Mouse (Mus musculus) heart, adult 2 months (tissue): Measurements from ENCODE around the gene Zfp78.

ENCODE experiments used
- CTCF ChIP-seq: fragments of 200-600 bp; IDR thresholded peaks from 2 replicates; pipeline ENCODE4 v1.8.1; 2022; ENCODE audit warnings: antibody characterized with exemption, mild to moderate bottlenecking, moderate library complexity
- EP300 ChIP-seq: fragments of 200-500 bp; IDR thresholded peaks from 2 replicates; pipeline ENCODE4 v1.6.1; 2011; ENCODE audit warnings: low read depth, low read length, control low read depth; ENCODE audit not compliant: insufficient read depth
- POLR2A ChIP-seq: fragments of 200-500 bp; IDR thresholded peaks from 2 replicates; pipeline ENCODE4 v1.6.1; 2011; ENCODE audit warnings: mild to moderate bottlenecking, low read depth, low read length, control low read depth; ENCODE audit not compliant: insufficient read depth

DNA sequence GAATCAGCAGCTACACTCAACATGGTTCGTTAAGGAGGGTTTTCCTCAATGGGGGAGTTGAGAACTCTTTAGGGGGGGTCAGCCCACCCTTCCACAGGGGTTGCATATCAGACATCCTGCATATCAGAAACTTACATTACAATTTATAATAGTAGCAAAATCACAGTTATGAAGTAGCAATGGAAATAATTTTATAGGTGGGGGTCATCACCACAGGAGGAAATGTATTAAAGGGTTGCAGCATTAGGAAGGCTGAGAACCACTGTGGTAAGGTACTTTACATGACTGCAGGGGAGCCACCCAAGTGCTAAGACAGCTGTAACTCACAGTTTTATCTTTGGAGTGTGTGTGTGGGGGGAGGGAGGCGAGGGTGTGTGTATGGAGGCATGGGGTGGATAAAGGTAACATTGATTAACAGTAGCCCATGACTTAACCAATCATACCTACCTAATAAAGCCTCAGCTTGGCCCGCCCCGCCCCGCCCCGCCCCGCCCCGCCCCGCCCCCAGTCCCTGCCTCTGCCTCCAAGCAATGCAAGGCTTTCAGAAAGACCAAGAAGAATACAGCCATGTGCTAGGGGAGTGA, 2.5 kb upstream of the Zfp78 start:
- TF ChIP-seq POLR2A (no peak), CTCF (no peak), EP300 (no peak)
